Mouse (Mus musculus) G1E (cell line): ENCODE measurements around the gene Syn3. TPM values are rescaled to one million over a fixed set of nuclear protein-coding genes. Genes with fewer than 3 reads are reported as not detected.

Experiments
- ATAC-seq: 2 replicates; pipeline ENCODE4 v1.8.0; 2016; ENCODE audit warnings: mild to moderate bottlenecking; ENCODE audit not compliant: insufficient number of reproducible peaks, poor library complexity, low FRiP score, severe bottlenecking; ENCODE audit errors: extremely low read depth
- DNase-seq: peaks from one replicate; pipeline ENCODE4 v3.0.0; 2012; ENCODE audit warnings: low spot score
- H3K27me3 ChIP-seq: 2 replicates; pipeline ENCODE4 v1.6.1; 2012; ENCODE audit warnings: mild to moderate bottlenecking, low read length, inconsistent platforms; ENCODE audit not compliant: insufficient read depth
- H3K36me3 ChIP-seq: replicated peaks from 2 replicates; pipeline ENCODE3; 2012; ENCODE audit warnings: mild to moderate bottlenecking, inconsistent platforms
- H3K4me1 ChIP-seq: 2 replicates; pipeline ENCODE4 v1.6.1; 2012; ENCODE audit warnings: low read depth, low read length, inconsistent platforms, mixed read lengths; ENCODE audit not compliant: insufficient read depth
- H3K4me3 ChIP-seq: 2 replicates; pipeline ENCODE4 v1.5.1; 2012; ENCODE audit warnings: low read depth, mild to moderate bottlenecking, inconsistent platforms, low read length, moderate library complexity, mixed read lengths
- H3K9me3 ChIP-seq: replicated peaks from 2 replicates; pipeline ENCODE4 v1.6.1; 2012; ENCODE audit warnings: inconsistent platforms
- CTCF ChIP-seq: IDR thresholded peaks from 2 replicates; pipeline ENCODE4 v1.5.1; 2012; ENCODE audit warnings: low read depth, low read length, inconsistent platforms, mixed read lengths
- GATA1 ChIP-seq: IDR thresholded peaks from 2 replicates; pipeline ENCODE4 v1.6.1; 2012; ENCODE audit warnings: borderline replicate concordance, low read length, inconsistent platforms, mixed read lengths
- GATA2 ChIP-seq: IDR thresholded peaks from 2 replicates; pipeline ENCODE4 v1.6.1; 2012; ENCODE audit warnings: low read depth, low read length, inconsistent platforms, borderline replicate concordance
- POLR2AphosphoS5 ChIP-seq: IDR thresholded peaks from 2 replicates; pipeline ENCODE4 v1.6.1; 2012; ENCODE audit warnings: low read depth, low read length, inconsistent platforms; ENCODE audit not compliant: insufficient replicate concordance
- TAL1 ChIP-seq: conservative IDR thresholded peaks from 2 replicates; pipeline ENCODE4 v1.6.1; 2012; ENCODE audit warnings: low read depth, low read length, inconsistent platforms, mixed read lengths
- polyA plus RNA-seq: library from polyadenylated mRNA; stranded (reverse); fragments of >175 nt; gene quantifications from 2 replicates; pipeline ENCODE4 v1.2.3, GENCODE M21; 2012
- total RNA-seq, 2 experiments: library from RNA; stranded (forward) in 1 of 2; stranded (reverse) in 1 of 2; fragments of 200-1000 nt in 1 of 2; fragments of >200 nt in 1 of 2; fragmentation: Nextera tagmentation in 1 of 2; gene quantifications; 2 replicates each; pipeline ENCODE4 v1.2.3; 2014 to 2017

Gene Syn3
- total and polyA plus RNA-seq, 3 experiments, result 0.44 TPM; not detected in 2

GRCm38 (mm10) chr10:86302761-86303494 is 195.8 kb downstream of the Syn3 start:
- ATAC-seq (peak; percentile 79), DNase-seq (peak; percentile 65)
- TF ChIP-seq POLR2AphosphoS5, result no peak
- TF ChIP-seq TAL1, result no peak
- no peak for TF ChIP-seq GATA2
- TF ChIP-seq GATA1, result no peak
- TF ChIP-seq CTCF, result peak; percentile 19; the same call in 1 of the 2 replicates
- H3K36me3 ChIP-seq, result peaks cover 33% of the 10 kb centered on the region
- no peaks in the 10 kb centered on the region; the same call in 1 of the 2 replicates for H3K27me3 ChIP-seq
- peaks cover 40% of the 10 kb centered on the region for H3K4me1 ChIP-seq
- H3K4me3 ChIP-seq, result peak overlapping the region; percentile 61; the same call in 1 of the 2 replicates
- H3K9me3 ChIP-seq, result peaks cover 5% of the 10 kb centered on the region

GRCm38 (mm10) chr10:86302318-86302648 is 196.4 kb downstream of the Syn3 start:
- peaks cover 5% of the 10 kb centered on the region for H3K9me3 ChIP-seq
- H3K27me3 ChIP-seq, result no peaks in the 10 kb centered on the region; the same call in 1 of the 2 replicates
- no peak for TF ChIP-seq POLR2AphosphoS5
- TF ChIP-seq TAL1, result no peak
- TF ChIP-seq GATA1, result no peak
- no peak for TF ChIP-seq GATA2
- TF ChIP-seq CTCF, result no peak
- peaks cover 36% of the 10 kb centered on the region for H3K4me1 ChIP-seq
- ATAC-seq (no peak), DNase-seq (peak; percentile 15)
- H3K4me3 ChIP-seq, result peak overlapping the region; percentile 80
- H3K36me3 ChIP-seq, result peaks cover 28% of the 10 kb centered on the region

GRCm38 (mm10) chr10:86301593-86302317 is 196.9 kb downstream of the Syn3 start:
- no peak for TF ChIP-seq GATA1
- no peak for TF ChIP-seq POLR2AphosphoS5
- no peak for TF ChIP-seq CTCF
- TF ChIP-seq TAL1, result no peak
- TF ChIP-seq GATA2, result no peak
- H3K27me3 ChIP-seq, result no peaks in the 10 kb centered on the region; the same call in 1 of the 2 replicates
- H3K36me3 ChIP-seq, result peaks cover 23% of the 10 kb centered on the region
- peaks cover 5% of the 10 kb centered on the region for H3K9me3 ChIP-seq
- no peak for ATAC-seq
- no peak for DNase-seq
- peaks cover 36% of the 10 kb centered on the region for H3K4me1 ChIP-seq
- peak overlapping the region; percentile 80 for H3K4me3 ChIP-seq

- peak overlapping the region; percentile 80 for H3K4me3 ChIP-seq
- DNase-seq, result no peak
- no peak for TF ChIP-seq POLR2AphosphoS5
- TF ChIP-seq CTCF, result no peak
- no peak for TF ChIP-seq TAL1
- TF ChIP-seq GATA2, result no peak
- TF ChIP-seq GATA1, result no peak
- H3K27me3 ChIP-seq, result no peaks in the 10 kb centered on the region; the same call in 1 of the 2 replicates
- peaks cover 16% of the 10 kb centered on the region for H3K36me3 ChIP-seq
- H3K9me3 ChIP-seq, result peaks cover 6% of the 10 kb centered on the region
- H3K4me1 ChIP-seq, result peaks cover 43% of the 10 kb centered on the region
- no peak for ATAC-seq
These were observed 197.6 kb downstream of the Syn3 start for GRCm38 (mm10) chr10:86301117-86301490.

- Histone ChIP-seq H3K36me3 (peaks cover 12% of the 10 kb centered on the region), H3K4me3 (peak within 1 kb of the TSS; percentile 80), H3K27me3 (no peaks in the 10 kb centered on the region; the same call in 1 of the 2 replicates), H3K4me1 (peaks cover 47% of the 10 kb centered on the region), H3K9me3 (peaks cover 8% of the 10 kb centered on the region)
- ATAC-seq, result no peak
- TF ChIP-seq CTCF (no peak), GATA2 (no peak), TAL1 (no peak), POLR2AphosphoS5 (no peak), GATA1 (no peak)
- peak; percentile 59 for DNase-seq
These were observed 198.2 kb downstream of the Syn3 start, which contains the start of gene Timp3 for GRCm38 (mm10) chr10:86300293-86301116. TSS of gene Timp3 (plus strand) at chr10:86300372.
